Comparison of ENCODE assay signal across 8 mouse cellular contexts in the genomic region with DNA sequence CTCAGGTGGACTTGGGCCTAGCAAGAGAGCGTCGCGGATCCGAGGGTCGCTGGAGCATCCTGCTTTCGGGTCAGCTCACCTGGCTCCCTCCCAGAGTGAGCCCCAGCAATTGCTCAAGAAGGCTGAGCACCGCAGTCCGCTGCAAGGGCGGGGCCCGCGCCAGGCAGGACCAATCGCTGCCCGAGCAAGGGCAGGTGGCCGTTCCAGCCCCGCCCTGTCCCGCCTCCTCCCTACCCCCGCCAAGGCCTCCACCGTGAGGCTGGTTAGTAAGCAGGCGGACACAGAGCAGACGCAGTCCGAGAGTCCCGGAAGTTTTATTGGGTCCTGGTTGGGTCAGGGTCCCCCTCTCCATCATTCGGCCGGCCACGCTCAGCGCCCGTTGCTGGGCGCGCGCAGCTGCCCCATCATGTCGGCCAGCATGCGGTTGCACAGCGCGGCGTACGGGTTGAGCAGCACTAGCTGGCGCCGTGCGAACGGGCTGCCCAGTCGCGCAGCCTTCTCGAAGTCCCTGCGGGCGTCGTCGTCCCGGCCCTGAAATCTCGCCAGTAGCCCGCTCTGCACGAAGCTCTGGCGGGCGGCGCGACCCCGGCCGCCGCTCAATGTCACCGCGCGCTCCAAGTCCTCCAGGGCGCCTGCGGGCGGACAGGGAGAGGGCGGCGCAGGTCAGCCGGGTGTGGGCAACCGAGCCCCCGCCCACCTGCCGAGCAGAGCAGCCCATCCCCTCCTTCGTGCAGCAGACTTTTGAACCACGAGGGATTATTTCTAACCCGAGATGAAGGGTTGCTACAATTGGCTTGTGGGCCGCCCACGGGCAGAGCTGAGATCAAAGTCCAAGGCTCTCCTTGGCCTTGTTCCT. TPM values are rescaled to one million over a fixed set of nuclear protein-coding genes. Genes with fewer than 3 reads are reported as not detected.
DNase-seq lines count a peak whose midpoint lies in the region; ATAC-seq lines count a peak whose summit lies in the region.

A gene (minus strand): TSS at position 206 of the 856 bp plus-strand sequence.

- peak within 1 kb of the TSS; percentile 93 for H3K4me3 ChIP-seq in megakaryocyte, embryonic 14.5 days (replicated peaks)

- DNase-seq in adrenal gland, adult 2 months, result peak; percentile 95
- DNase-seq in embryo, embryonic 11 days, result peak; percentile 89
- DNase-seq in gastrocnemius, postnatal 14 days, result peak; percentile 85
- DNase-seq in left cerebral cortex, adult 9 months (ENCODE audit: low spot score in 2 of 2), result peak; percentile 62 to 88
- DNase-seq in right cerebral cortex, postnatal 10 days (ENCODE audit: low spot score in 2 of 2), result peak; percentile 93 to 95
- DNase-seq in urinary bladder, postnatal 14 days (ENCODE audit: low spot score), result peak; percentile 90

- intact Hi-C loops in gastrocnemius, postnatal 14 days (cut with DNase I; ENCODE audit: low total_unique reads), result no loop called here

- H3K27me3 ChIP-seq in megakaryocyte, embryonic 14.5 days (replicated peaks), result peaks cover 62% of the 10 kb centered on the region

- H3K4me1 ChIP-seq in megakaryocyte, embryonic 14.5 days, result peaks cover 24% of the 10 kb centered on the region

- ATAC-seq in inflammation-experienced regulatory T-cells, adult 6 months, result peak; percentile 85

- H3K9me3 ChIP-seq in megakaryocyte, embryonic 14.5 days, result no peaks in the 10 kb centered on the region

- peaks cover 3% of the 10 kb centered on the region for H3K36me3 ChIP-seq in megakaryocyte, embryonic 14.5 days (replicated peaks; ENCODE audit: low read length)

RNA-seq across cellular contexts. Expression of the gene that starts here (rescaled TPM):
- total RNA-seq in adrenal gland, adult 2 months (2021), result 1 to 10 TPM; 3.1 to 9.8 TPM
- 15.7 and 22.1 TPM in 2 replicates for polyA plus RNA-seq in adrenal gland, adult 2 months (2012; rRNA removed)
- 10 to 100 TPM in 1 of 2 experiments, 1 to 10 TPM in 1; 9.4 to 11.6 TPM for total RNA-seq in gastrocnemius, postnatal 14 days (2021)
- polyA plus RNA-seq in inflammation-experienced regulatory T-cells, adult 6 months (2017; shearing (Covaris generic)), result under 1 TPM; 0.13 to 0.65 (median 0.46) TPM
- polyA plus RNA-seq in megakaryocyte, embryonic 14.5 days (2012; ENCODE audit: insufficient read depth, low replicate concordance), result not detected in 2 replicates

Comparison
In these comparisons a context has a peak if more than half of its experiments do, and no peak if none do; other contexts are left out.
1. Peak in every context shown above with its lines: DNase-seq, ATAC-seq and H3K4me3 ChIP-seq.
2. Peak in ATAC-seq in inflammation-experienced regulatory T-cells, adult 6 months; RNA of the gene not detected or under 1 TPM.